Mouse (Mus musculus) liver, adult 2 months (tissue): Measurements from ENCODE around the gene Cd164l2.

Experiments used
- CTCF ChIP-seq: fragments of 200-500 bp; IDR thresholded peaks from 2 replicates; pipeline ENCODE4 v1.5.1; 2011; ENCODE audit warnings: low read depth, low read length, control low read depth
- POLR2A ChIP-seq: fragments of 200-500 bp; IDR thresholded peaks from 2 replicates; pipeline ENCODE4 v1.6.1; 2011; ENCODE audit warnings: low read length, control low read depth; ENCODE audit not compliant: insufficient read depth; ENCODE audit errors: extremely low read depth

GRCm38 (mm10) chr4:133263756-133264155, 51.8 kb downstream of the Cd164l2 start:
- TF ChIP-seq CTCF (no peak), POLR2A (no peak)
